Mouse (Mus musculus): ENCODE data around the gene Brpf3.

- TF ChIP-seq EP300 (optimal IDR thresholded peaks at IDR 0.05) (no peak), CTCF (IDR thresholded peaks at IDR 0.05; ENCODE audit: low read depth) (no peak)
Measured at GRCm38 (mm10) chr17:28775161-28775560, 25.7 kb upstream of the Brpf3 start.
